Mouse (Mus musculus) liver, embryonic 14.5 days (tissue): ENCODE data around the gene Ttf2.

Source experiments
- CTCF ChIP-seq: IDR thresholded peaks from 2 replicates; pipeline ENCODE4 v1.5.1; 2016; ENCODE audit warnings: antibody characterized with exemption, low read depth, control low read depth
- EP300 ChIP-seq: IDR thresholded peaks from 2 replicates; pipeline ENCODE4 v1.6.1; 2016; ENCODE audit warnings: antibody characterized with exemption, low read depth

GRCm38 (mm10) chr3:100940496-100941037 is 28.9 kb downstream of the Ttf2 start:
- no peak for TF ChIP-seq EP300
- TF ChIP-seq CTCF: no peak
